Mouse (Mus musculus): ENCODE results near the gene Dapk1. TPM values are rescaled to one million over a fixed set of nuclear protein-coding genes. Genes with fewer than 3 reads are reported as not detected.

Dapk1 gene
- polyA plus RNA-seq, 1 experiment from 2014 or later = 14.8 TPM

DNA sequence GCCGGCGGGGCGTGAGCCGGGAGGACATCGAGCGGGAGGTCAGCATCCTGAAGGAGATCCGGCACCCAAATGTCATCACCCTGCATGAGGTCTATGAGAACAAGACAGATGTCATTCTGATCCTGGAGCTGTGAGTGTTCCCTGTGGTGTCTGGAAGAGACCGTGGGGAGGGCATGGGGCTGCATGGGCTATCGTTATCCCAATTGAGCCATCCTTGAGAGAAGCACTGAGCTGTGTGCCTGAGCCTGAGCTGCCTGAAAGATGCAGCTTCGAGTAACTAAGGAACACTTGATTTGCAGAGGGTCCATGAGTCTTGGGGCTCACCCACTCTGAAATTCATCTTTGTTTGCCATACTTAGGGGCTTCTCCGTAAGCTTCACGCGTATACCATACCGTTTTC lies 94.6 kb downstream of the Dapk1 start:
- no peak overlapping the region for H3K4me3 ChIP-seq (ENCODE audit: low read depth, low read length)
- DNase-seq (ENCODE audit: low spot score) = no peak
- 95% methylated on average over 14 of the region's 14 CpGs for WGBS
- ATAC-seq (replicated peaks; ENCODE audit: low FRiP score, low TSS enrichment, low read depth) = no peak
- 0 out of 2 replicates have a peak, but pooled peaks cover 5% of the 10 kb centered on the region for H3K4me1 ChIP-seq (replicated peaks; ENCODE audit: control insufficient read depth, insufficient read depth, low read length)
- no peaks in the 10 kb centered on the region for H3K36me3 ChIP-seq (ENCODE audit: control insufficient read depth, insufficient read depth, low read length)
- H3K4me2 ChIP-seq (ENCODE audit: low read length) = no peak overlapping the region
- no peaks in the 10 kb centered on the region for H3K27me3 ChIP-seq (replicated peaks; ENCODE audit: control insufficient read depth, insufficient read depth, low read length)
- no peak overlapping the region for H3K9ac ChIP-seq (ENCODE audit: low read length)
- no peak overlapping the region for H3K27ac ChIP-seq (ENCODE audit: low read depth)
- 0 out of 2 replicates have a peak, but pooled peaks cover 2% of the 10 kb centered on the region for H3K9me3 ChIP-seq (ENCODE audit: control insufficient read depth, low read length)

DNA sequence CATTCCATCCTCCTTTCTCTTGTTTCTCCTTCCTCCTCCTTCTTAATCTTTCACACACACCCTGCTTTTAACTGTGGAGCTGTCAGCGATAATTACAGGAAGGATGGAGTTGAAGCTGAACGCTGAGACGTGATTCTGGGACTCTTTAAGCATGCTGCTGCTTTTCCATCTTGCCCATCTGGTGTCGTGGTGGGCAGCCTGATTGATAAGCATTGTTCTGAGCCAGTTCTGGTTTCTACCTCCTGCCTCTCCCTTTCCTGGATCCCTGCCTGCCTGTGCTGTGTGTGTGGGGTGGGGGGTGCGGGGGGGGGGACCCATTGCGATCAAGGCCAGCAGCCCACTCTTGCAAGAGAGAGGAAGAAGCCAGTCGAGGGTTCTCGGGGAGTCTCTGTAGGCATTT lies 95.0 kb downstream of the Dapk1 start:
- no peak overlapping the region for H3K27ac ChIP-seq (ENCODE audit: low read depth)
- ATAC-seq (replicated peaks; ENCODE audit: low FRiP score, low TSS enrichment, low read depth) (no peak), DNase-seq (ENCODE audit: low spot score) (no peak)
- no peak overlapping the region for H3K4me2 ChIP-seq (ENCODE audit: low read length)
- H3K9ac ChIP-seq (ENCODE audit: low read length) = no peak overlapping the region
- no peaks in the 10 kb centered on the region for H3K36me3 ChIP-seq (ENCODE audit: control insufficient read depth, insufficient read depth, low read length)
- WGBS = 73% methylated on average over 8 of the region's 8 CpGs
- no peaks in the 10 kb centered on the region for H3K27me3 ChIP-seq (replicated peaks; ENCODE audit: control insufficient read depth, insufficient read depth, low read length)
- H3K9me3 ChIP-seq (ENCODE audit: control insufficient read depth, low read length) = 0 out of 2 replicates have a peak, but pooled peaks cover 2% of the 10 kb centered on the region
- 0 out of 2 replicates have a peak, but pooled peaks cover 5% of the 10 kb centered on the region for H3K4me1 ChIP-seq (replicated peaks; ENCODE audit: control insufficient read depth, insufficient read depth, low read length)
- H3K4me3 ChIP-seq (ENCODE audit: low read depth, low read length) = no peak overlapping the region

DNA sequence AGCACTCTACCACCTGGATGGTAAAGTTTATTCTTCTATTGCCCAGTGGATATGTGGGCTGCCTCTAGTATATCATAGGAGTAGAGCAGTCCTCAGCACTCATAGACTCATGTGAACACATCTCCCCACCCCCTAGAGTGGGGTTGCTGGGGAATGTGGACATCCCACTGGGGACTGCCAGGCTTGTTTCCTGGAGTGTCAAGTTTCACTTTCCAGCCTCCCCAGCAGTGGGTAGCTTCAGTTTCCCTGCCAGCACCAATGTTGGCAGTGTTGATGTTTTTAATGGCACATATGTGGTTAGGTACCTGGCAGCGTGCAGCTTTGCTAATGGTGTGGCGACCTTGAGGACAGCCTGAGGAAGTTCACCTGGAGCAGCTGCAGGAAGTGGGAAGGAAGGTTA lies 96.3 kb downstream of the Dapk1 start:
- H3K4me3 ChIP-seq (ENCODE audit: low read depth, low read length) = no peak overlapping the region
- no peaks in the 10 kb centered on the region for H3K9me3 ChIP-seq (ENCODE audit: control insufficient read depth, low read length)
- no peak overlapping the region for H3K9ac ChIP-seq (ENCODE audit: low read length)
- 94% methylated on average over 2 of the region's 2 CpGs for WGBS
- H3K4me2 ChIP-seq (ENCODE audit: low read length) = no peak overlapping the region
- no peak for ATAC-seq (replicated peaks; ENCODE audit: low FRiP score, low TSS enrichment, low read depth)
- no peak overlapping the region for H3K27ac ChIP-seq (ENCODE audit: low read depth)
- no peaks in the 10 kb centered on the region for H3K27me3 ChIP-seq (replicated peaks; ENCODE audit: control insufficient read depth, insufficient read depth, low read length)
- no peaks in the 10 kb centered on the region for H3K36me3 ChIP-seq (ENCODE audit: control insufficient read depth, insufficient read depth, low read length)
- H3K4me1 ChIP-seq (replicated peaks; ENCODE audit: control insufficient read depth, insufficient read depth, low read length) = 0 out of 2 replicates have a peak, but pooled peaks cover 5% of the 10 kb centered on the region
- no peak for DNase-seq (ENCODE audit: low spot score)

DNA sequence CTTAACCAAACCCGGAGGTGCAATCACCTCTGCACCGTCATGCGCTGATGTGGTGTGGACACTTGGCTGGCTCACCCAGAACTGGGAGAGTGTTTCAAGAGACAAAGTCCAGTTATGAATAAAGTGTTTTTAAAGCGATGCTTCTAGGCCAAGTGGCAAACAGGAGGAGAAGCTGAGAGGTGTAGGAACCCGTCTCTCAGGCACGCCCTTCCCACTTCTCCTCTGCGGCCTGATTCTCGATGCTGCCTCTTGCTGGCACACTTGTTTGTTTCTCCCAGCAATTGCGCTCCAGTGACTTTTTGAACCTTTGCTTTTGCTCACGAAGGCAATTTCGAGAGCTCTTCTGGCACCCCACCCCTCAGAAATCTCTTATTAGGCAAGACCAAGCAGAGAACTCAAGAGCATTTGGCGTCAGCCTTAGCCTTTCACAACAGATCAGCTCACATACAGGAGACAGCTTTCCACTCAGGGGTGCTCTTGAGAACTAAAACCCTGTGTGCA lies 100.0 kb downstream of the Dapk1 start:
- Histone ChIP-seq H3K4me1 (replicated peaks; ENCODE audit: control insufficient read depth, insufficient read depth, low read length) (no peaks in the 10 kb centered on the region), H3K27ac (ENCODE audit: low read depth) (no peak overlapping the region), H3K9ac (ENCODE audit: low read length) (no peak overlapping the region), H3K4me3 (ENCODE audit: low read depth, low read length) (no peak overlapping the region), H3K4me2 (ENCODE audit: low read length) (no peak overlapping the region), H3K27me3 (replicated peaks; ENCODE audit: control insufficient read depth, insufficient read depth, low read length) (no peaks in the 10 kb centered on the region), H3K36me3 (ENCODE audit: control insufficient read depth, insufficient read depth, low read length) (no peaks in the 10 kb centered on the region), H3K9me3 (ENCODE audit: control insufficient read depth, low read length) (no peaks in the 10 kb centered on the region)
- 84% methylated on average over 12 of the region's 12 CpGs for WGBS
- ATAC-seq (replicated peaks; ENCODE audit: low FRiP score, low TSS enrichment, low read depth) (no peak), DNase-seq (ENCODE audit: low spot score) (no peak)

DNA sequence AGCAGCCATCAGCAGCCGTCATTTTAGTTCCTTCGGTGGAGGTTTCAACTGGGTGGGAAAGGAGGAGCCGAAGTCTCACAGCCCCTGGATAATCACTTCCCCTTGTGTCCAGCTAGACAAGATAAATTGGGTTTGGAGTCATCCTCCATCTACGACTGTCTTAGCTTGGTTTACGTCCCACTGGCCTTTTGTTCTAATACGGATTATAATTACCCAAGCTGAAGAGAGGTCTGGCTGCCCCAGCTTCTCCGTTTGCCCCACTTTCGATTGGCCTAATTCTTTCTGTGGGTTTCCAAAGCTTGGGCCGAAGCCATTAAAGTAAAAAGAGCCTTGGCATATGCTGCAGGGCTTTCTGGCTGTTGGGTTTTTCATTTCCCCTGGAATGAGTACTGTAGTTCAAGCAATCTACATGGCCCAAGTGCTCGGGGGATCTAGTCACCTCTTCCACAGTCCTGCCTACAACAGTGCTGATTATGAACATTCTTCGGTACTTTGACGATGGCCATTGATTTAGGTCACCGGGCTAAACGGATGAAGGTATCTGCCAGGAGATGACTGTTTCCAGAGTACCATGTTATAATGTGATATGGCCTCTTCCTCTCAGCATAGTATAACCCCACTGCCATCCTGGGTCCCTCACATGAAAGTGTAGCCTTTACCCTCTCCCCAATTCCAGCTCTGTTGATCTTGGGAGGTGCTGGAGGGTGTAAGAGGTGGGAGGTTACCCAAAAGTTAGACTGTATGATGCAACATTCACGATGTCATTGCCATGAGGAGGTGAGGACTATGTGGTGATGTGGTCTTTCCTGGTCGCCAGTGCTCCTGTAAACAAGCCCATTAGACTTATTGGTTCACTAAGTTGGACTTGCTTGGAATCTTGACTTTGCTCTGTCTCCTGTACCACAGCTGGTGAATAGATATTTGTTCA lies 106.1 kb downstream of the Dapk1 start:
- WGBS = 80% methylated on average over 16 of the region's 16 CpGs
- H3K36me3 ChIP-seq (ENCODE audit: control insufficient read depth, insufficient read depth, low read length) = no peaks in the 10 kb centered on the region
- H3K4me1 ChIP-seq (replicated peaks; ENCODE audit: control insufficient read depth, insufficient read depth, low read length) = 0 out of 2 replicates have a peak, but pooled peaks cover 3% of the 10 kb centered on the region
- no peak for ATAC-seq (replicated peaks; ENCODE audit: low FRiP score, low TSS enrichment, low read depth)
- no peak overlapping the region for H3K4me2 ChIP-seq (ENCODE audit: low read length)
- no peak overlapping the region for H3K27ac ChIP-seq (ENCODE audit: low read depth)
- DNase-seq (ENCODE audit: low spot score) = no peak
- H3K27me3 ChIP-seq (replicated peaks; ENCODE audit: control insufficient read depth, insufficient read depth, low read length) = no peaks in the 10 kb centered on the region
- no peak overlapping the region for H3K9ac ChIP-seq (ENCODE audit: low read length)
- no peak overlapping the region for H3K4me3 ChIP-seq (ENCODE audit: low read depth, low read length)
- no peaks in the 10 kb centered on the region for H3K9me3 ChIP-seq (ENCODE audit: control insufficient read depth, low read length)

DNA sequence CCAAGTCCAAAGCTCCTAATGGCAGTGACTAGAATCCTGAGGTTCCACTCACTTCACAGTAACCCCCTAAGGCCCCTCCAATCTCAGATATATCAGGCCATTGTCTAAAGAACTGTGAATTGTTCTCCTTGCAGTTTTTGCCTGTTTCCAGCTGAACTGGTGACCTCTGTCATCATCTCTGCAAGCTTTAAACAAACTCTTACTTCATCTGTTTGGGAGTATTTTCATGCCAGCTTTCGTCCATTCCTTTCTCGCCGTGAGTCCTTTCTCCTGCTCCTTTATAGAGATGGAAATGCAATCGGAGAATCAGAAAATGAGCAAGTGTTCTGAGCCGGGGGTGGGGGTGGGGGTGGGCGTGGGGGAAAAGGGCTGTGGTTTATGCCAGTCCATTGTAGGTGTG lies 107.4 kb downstream of the Dapk1 start:
- ATAC-seq (replicated peaks; ENCODE audit: low FRiP score, low TSS enrichment, low read depth) (no peak), DNase-seq (ENCODE audit: low spot score) (no peak)
- H3K4me1 ChIP-seq (replicated peaks; ENCODE audit: control insufficient read depth, insufficient read depth, low read length) = 0 out of 2 replicates have a peak, but pooled peaks cover 3% of the 10 kb centered on the region
- no peaks in the 10 kb centered on the region for H3K27me3 ChIP-seq (replicated peaks; ENCODE audit: control insufficient read depth, insufficient read depth, low read length)
- no peak overlapping the region for H3K9ac ChIP-seq (ENCODE audit: low read length)
- 82% methylated on average over 6 of the region's 6 CpGs for WGBS
- no peaks in the 10 kb centered on the region for H3K36me3 ChIP-seq (ENCODE audit: control insufficient read depth, insufficient read depth, low read length)
- no peak overlapping the region for H3K4me2 ChIP-seq (ENCODE audit: low read length)
- no peak overlapping the region for H3K4me3 ChIP-seq (ENCODE audit: low read depth, low read length)
- no peaks in the 10 kb centered on the region for H3K9me3 ChIP-seq (ENCODE audit: control insufficient read depth, low read length)
- no peak overlapping the region for H3K27ac ChIP-seq (ENCODE audit: low read depth)

DNA sequence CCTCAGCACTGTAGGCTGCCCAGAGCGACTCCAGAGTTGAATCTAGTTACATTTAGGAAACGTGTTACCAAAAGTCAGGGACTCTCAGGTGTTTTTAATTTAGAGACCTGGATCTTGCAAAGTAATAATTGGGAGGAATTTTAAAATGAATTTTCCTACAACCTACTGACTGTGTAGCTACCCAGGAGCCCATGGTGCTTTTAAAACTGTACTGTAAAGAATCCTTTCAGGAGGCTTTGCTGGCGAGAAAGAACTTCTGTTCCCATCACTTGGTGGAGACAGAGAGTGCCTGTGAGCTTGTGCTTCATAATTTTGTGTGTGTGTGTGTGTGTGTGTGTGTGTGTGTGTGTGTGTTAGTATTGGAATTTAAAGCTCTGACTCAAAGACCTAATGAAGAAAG lies 109.2 kb downstream of the Dapk1 start:
- WGBS = 83% methylated on average over 3 of the region's 3 CpGs
- Histone ChIP-seq H3K27me3 (replicated peaks; ENCODE audit: control insufficient read depth, insufficient read depth, low read length) (no peaks in the 10 kb centered on the region), H3K36me3 (ENCODE audit: control insufficient read depth, insufficient read depth, low read length) (no peaks in the 10 kb centered on the region), H3K9me3 (ENCODE audit: control insufficient read depth, low read length) (no peaks in the 10 kb centered on the region), H3K9ac (ENCODE audit: low read length) (no peak overlapping the region), H3K4me1 (replicated peaks; ENCODE audit: control insufficient read depth, insufficient read depth, low read length) (0 out of 2 replicates have a peak, but pooled peaks cover 3% of the 10 kb centered on the region), H3K4me2 (ENCODE audit: low read length) (no peak overlapping the region), H3K4me3 (ENCODE audit: low read depth, low read length) (no peak overlapping the region), H3K27ac (ENCODE audit: low read depth) (no peak overlapping the region)
- DNase-seq (ENCODE audit: low spot score) (no peak), ATAC-seq (replicated peaks; ENCODE audit: low FRiP score, low TSS enrichment, low read depth) (no peak)

DNA sequence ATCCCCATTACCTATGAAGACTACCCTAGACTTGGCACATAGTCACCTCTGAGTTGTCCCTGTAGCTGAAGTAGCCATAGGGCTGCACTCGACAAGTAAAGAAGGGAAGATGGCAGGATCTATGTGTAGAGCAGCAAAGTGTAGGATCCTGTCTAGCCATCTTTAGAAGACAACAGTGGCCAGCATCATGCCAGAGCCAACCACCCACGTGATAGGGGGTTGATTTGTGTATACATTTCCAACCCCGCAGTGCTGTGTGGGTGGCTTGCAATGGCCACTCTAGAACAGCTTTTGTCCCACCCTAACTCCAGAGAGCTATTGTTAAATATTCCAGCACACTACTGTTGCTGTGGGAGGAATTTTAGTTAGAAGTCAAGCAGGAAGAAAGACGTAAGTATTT lies 111.8 kb downstream of the Dapk1 start:
- no peak overlapping the region for H3K4me2 ChIP-seq (ENCODE audit: low read length)
- ATAC-seq (replicated peaks; ENCODE audit: low FRiP score, low TSS enrichment, low read depth) (no peak), DNase-seq (ENCODE audit: low spot score) (no peak)
- no peak overlapping the region for H3K9ac ChIP-seq (ENCODE audit: low read length)
- H3K4me3 ChIP-seq (ENCODE audit: low read depth, low read length) = no peak overlapping the region
- no peaks in the 10 kb centered on the region for H3K27me3 ChIP-seq (replicated peaks; ENCODE audit: control insufficient read depth, insufficient read depth, low read length)
- H3K27ac ChIP-seq (ENCODE audit: low read depth) = no peak overlapping the region
- H3K36me3 ChIP-seq (ENCODE audit: control insufficient read depth, insufficient read depth, low read length) = 0 out of 2 replicates have a peak, but pooled peaks cover 4% of the 10 kb centered on the region
- 0 out of 2 replicates have a peak, but pooled peaks cover 3% of the 10 kb centered on the region for H3K4me1 ChIP-seq (replicated peaks; ENCODE audit: control insufficient read depth, insufficient read depth, low read length)
- H3K9me3 ChIP-seq (ENCODE audit: control insufficient read depth, low read length) = no peaks in the 10 kb centered on the region
- 79% methylated on average over 4 of the region's 4 CpGs for WGBS
